Mouse (Mus musculus): ENCODE data around the gene Smok2a.
"Not testable (repeated sequence)": the region's sequence is repeated elsewhere in the genome, so short reads cannot be mapped to it uniquely, and the experiment has no call there.

- not testable (repeated sequence) for TF ChIP-seq POLR2A (IDR thresholded peaks at IDR 0.05; ENCODE audit: insufficient read depth, low read length); CTCF (IDR thresholded peaks at IDR 0.05; ENCODE audit: low read depth, low read length); EP300 (IDR thresholded peaks at IDR 0.05; ENCODE audit: insufficient read depth, low read depth, low read length)
These were observed 933 bp downstream of the Smok2a start for GRCm38 (mm10) chr17:13221921-13222320.

Data from ES-Bruce4 (cell line).